Mouse (Mus musculus): ENCODE data around the gene Akr1c6. TPM values are rescaled to one million over a fixed set of nuclear protein-coding genes. Genes with fewer than 3 reads are reported as not detected.
"Not testable (repeated sequence)": the region's sequence is repeated elsewhere in the genome, so short reads cannot be mapped to it uniquely, and the experiment has no call there.

Akr1c6 gene
- not detected in 2 replicates for polyA plus RNA-seq (2015; fragmentation: Nextera tagmentation; extraction: Ambion mirVana)

DNA sequence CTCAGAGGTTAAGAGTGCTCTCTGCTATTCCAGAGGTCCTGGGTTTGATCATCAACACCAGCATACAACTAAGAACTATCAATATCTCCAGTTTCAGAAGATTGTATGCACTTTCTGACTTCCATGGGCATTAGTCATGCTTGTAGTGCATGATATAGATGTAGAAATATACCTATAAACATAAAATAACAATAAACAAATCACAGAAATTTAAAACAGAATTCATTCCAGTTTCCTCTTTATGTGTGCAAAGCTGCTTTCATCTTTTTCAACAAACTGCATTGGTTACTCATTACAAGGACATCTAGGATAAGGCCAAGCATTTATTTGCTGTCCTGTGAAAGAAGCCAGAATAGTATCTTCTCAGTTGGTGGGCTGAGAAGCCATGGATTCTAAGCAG, at the start of gene Akr1c6:
Akr1c6 (plus strand) TSS at position 301 of the 400 bp plus-strand sequence.
- H3K27ac ChIP-seq: no peak within 1 kb of the TSS
- H3K4me1 ChIP-seq: no peaks in the 10 kb centered on the region
- no peak for ATAC-seq (ENCODE audit: low FRiP score, low read depth)
- no peaks in the 10 kb centered on the region for H3K36me3 ChIP-seq
- no peak within 1 kb of the TSS for H3K4me3 ChIP-seq
- no peak within 1 kb of the TSS for H3K9ac ChIP-seq
- H3K9me3 ChIP-seq: no peaks in the 10 kb centered on the region
- no peak within 1 kb of the TSS for H3K4me2 ChIP-seq (replicated peaks)
- H3K27me3 ChIP-seq: no peaks in the 10 kb centered on the region

DNA sequence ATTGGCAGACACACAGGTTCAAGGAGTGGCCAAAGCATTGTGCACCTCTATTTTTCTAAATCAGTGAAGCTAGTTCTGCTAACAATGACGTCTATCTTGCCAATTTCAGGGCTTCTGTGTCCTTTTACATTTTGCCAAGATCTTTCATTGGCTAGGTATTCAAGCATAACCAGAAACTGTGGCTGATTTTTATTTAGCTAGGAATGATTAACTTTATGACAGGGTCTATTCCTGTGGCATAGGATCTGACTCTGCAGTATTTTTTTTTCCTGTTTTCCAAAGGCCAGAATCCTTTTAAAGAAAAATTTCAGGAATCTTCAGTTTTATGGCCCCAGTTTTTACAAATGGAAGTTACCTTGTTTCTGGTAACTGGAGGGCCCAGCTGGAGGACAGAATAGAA, 49.2 kb upstream of the Akr1c6 start:
- ATAC-seq (ENCODE audit: low FRiP score, low read depth): no peak
- no peak overlapping the region for H3K9ac ChIP-seq
- H3K27ac ChIP-seq: no peak overlapping the region
- H3K4me1 ChIP-seq: no peaks in the 10 kb centered on the region
- no peak overlapping the region for H3K4me3 ChIP-seq
- WGBS: 74% methylated on average over 1 of the region's 1 CpGs
- no peak overlapping the region for H3K4me2 ChIP-seq (replicated peaks)
- H3K27me3 ChIP-seq: no peaks in the 10 kb centered on the region
- H3K9me3 ChIP-seq: no peaks in the 10 kb centered on the region
- no peaks in the 10 kb centered on the region for H3K36me3 ChIP-seq

- H3K27ac ChIP-seq: no peak overlapping the region
- no peak overlapping the region for H3K4me3 ChIP-seq
- no peak for ATAC-seq (ENCODE audit: low FRiP score, low read depth)
- no peak overlapping the region for H3K9ac ChIP-seq
- no peak overlapping the region for H3K4me2 ChIP-seq (replicated peaks)
- H3K36me3 ChIP-seq: no peaks in the 10 kb centered on the region
- H3K4me1 ChIP-seq: no peaks in the 10 kb centered on the region
- H3K9me3 ChIP-seq: no peaks in the 10 kb centered on the region
- H3K27me3 ChIP-seq: no peaks in the 10 kb centered on the region
These were observed 48.6 kb upstream of the Akr1c6 start for GRCm38 (mm10) chr13:4385541-4385940.

DNA sequence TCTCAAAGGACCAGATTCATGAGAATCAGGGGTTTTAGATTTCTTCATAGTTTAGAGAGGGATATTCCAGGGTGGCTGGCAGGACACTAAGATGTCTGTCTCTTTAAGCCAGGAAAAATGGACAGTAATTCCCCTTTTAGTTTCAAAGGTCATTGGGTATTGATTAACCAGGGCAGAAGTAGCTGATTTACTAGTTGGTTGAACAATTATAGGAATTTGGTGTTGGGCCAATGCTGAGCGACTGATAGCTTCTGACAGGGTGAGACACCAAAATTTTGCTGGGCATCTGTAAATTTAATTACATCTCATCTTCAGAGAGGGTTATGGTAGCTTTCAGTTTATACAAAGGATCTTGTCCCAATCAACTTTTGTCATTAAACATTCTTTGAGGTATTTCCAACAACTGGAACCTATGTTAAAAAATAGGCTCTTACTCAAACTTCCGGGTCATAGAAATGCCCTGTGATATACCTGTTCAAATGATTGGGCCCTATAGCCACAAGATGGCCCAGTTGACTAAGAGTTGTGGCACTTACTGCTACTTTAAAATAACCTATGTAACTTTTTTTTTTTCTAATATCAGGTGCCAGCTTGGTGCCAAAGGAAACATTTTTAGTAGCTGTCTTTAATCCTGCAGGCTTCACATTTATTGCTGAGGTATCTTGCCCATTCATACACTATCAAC, 45.2 kb upstream of the Akr1c6 start:
- H3K27me3 ChIP-seq: no peaks in the 10 kb centered on the region
- 86% methylated on average over 2 of the region's 2 CpGs for WGBS
- H3K4me2 ChIP-seq (replicated peaks): no peak overlapping the region
- H3K4me1 ChIP-seq: no peaks in the 10 kb centered on the region
- H3K9me3 ChIP-seq: no peaks in the 10 kb centered on the region
- H3K36me3 ChIP-seq: no peaks in the 10 kb centered on the region
- H3K9ac ChIP-seq: no peak overlapping the region
- no peak overlapping the region for H3K27ac ChIP-seq
- ATAC-seq (ENCODE audit: low FRiP score, low read depth): no peak
- no peak overlapping the region for H3K4me3 ChIP-seq

DNA sequence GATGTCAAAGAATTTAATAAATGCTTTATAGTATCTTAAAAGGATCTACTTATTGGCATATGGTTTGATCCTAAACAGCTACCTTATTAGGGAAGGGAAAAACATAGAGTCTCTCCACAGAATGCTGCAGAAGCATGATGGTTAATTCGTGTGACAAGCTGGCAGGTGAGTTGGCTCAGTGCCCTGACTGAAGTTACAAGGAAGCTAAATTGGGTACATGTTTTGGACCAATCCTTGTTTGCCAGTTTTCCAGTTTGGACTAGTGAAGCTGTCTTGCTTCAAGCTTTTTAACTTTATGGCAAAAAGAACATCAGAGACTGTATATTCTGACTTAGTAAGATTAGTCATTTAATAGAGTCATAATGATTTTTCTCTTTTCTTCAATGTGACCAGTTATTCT, 33.7 kb upstream of the Akr1c6 start:
- not testable (repeated sequence) for H3K4me1 ChIP-seq; ATAC-seq (ENCODE audit: low FRiP score, low read depth); H3K36me3 ChIP-seq; H3K9me3 ChIP-seq; H3K4me2 ChIP-seq (replicated peaks); H3K27me3 ChIP-seq; H3K4me3 ChIP-seq; H3K27ac ChIP-seq; H3K9ac ChIP-seq
- WGBS: 69% methylated on average over 1 of the region's 1 CpGs

GRCm38 (mm10) chr13:4400831-4401230, 33.3 kb upstream of the Akr1c6 start:
- no peak overlapping the region for H3K9ac ChIP-seq
- H3K4me3 ChIP-seq: no peak overlapping the region
- WGBS: 89% methylated on average over 2 of the region's 2 CpGs
- no peaks in the 10 kb centered on the region for H3K36me3 ChIP-seq
- H3K4me2 ChIP-seq (replicated peaks): no peak overlapping the region
- H3K27me3 ChIP-seq: no peaks in the 10 kb centered on the region
- no peak overlapping the region for H3K27ac ChIP-seq
- H3K4me1 ChIP-seq: no peaks in the 10 kb centered on the region
- ATAC-seq (ENCODE audit: low FRiP score, low read depth): no peak
- 0 out of 2 replicates have a peak, but pooled peaks cover 5% of the 10 kb centered on the region for H3K9me3 ChIP-seq

DNA sequence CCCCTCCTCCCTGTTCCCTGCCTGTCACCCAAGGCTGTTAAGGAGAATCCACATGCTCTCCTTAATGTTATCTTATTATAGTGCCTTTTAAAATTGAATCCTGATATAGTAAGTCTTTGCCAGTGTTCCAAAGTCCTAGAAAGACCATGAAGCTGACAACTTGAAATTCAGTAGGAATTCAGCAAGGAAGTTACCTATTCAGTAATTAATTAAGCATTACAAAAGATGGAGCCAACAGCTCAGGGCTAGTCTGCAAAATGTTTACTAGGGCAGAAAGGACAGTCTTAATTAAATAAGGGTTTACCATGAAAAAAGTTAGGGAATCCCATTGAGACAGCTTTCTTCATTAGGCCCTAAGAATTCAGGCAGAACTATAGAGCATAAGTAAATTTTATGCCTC, 31.9 kb upstream of the Akr1c6 start:
- no peak for ATAC-seq (ENCODE audit: low FRiP score, low read depth)
- Histone ChIP-seq H3K9me3 (0 out of 2 replicates have a peak, but pooled peaks cover 5% of the 10 kb centered on the region), H3K4me1 (no peaks in the 10 kb centered on the region)

GRCm38 (mm10) chr13:4404726-4405125, 29.4 kb upstream of the Akr1c6 start:
- ATAC-seq (ENCODE audit: low FRiP score, low read depth): no peak

More for the DNA sequence above, 31.9 kb upstream of the Akr1c6 start:
- no peak overlapping the region for H3K4me3 ChIP-seq
- H3K4me2 ChIP-seq (replicated peaks): no peak overlapping the region
- H3K9ac ChIP-seq: no peak overlapping the region
- H3K27me3 ChIP-seq: no peaks in the 10 kb centered on the region
- H3K27ac ChIP-seq: no peak overlapping the region
- H3K36me3 ChIP-seq: no peaks in the 10 kb centered on the region

DNA sequence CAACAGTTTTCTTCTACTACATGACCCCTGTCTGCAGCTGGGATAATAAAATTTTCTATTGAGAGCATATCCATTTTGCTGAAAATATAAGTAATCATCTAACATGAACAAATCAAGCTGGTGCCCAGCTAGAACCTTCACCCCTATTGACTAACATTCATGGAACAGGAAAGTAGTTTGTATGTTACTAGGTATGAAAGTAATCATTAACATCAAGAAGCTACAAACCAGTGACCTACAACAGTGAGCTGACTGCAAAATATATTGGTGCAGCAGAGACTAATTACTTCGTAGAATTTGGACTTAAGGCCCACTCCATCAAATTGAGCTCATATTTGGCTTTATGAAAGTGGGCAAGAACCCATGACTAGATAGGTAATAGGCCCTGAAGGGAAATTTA, 27.3 kb upstream of the Akr1c6 start:
- no peaks in the 10 kb centered on the region for H3K4me1 ChIP-seq
- 0 out of 2 replicates have a peak, but pooled peaks cover 3% of the 10 kb centered on the region for H3K9me3 ChIP-seq
- no peaks in the 10 kb centered on the region for H3K36me3 ChIP-seq
- no peak overlapping the region for H3K27ac ChIP-seq
- 73% methylated on average over 1 of the region's 1 CpGs for WGBS
- no peak overlapping the region for H3K9ac ChIP-seq
- no peak overlapping the region for H3K4me3 ChIP-seq
- no peak for ATAC-seq (ENCODE audit: low FRiP score, low read depth)
- H3K4me2 ChIP-seq (replicated peaks): no peak overlapping the region
- H3K27me3 ChIP-seq: no peaks in the 10 kb centered on the region

More at GRCm38 (mm10) chr13:4404726-4405125, 29.4 kb upstream of the Akr1c6 start:
- 0 out of 2 replicates have a peak, but pooled peaks cover 5% of the 10 kb centered on the region for H3K9me3 ChIP-seq
- H3K4me2 ChIP-seq (replicated peaks): no peak overlapping the region
- no peak overlapping the region for H3K27ac ChIP-seq
- H3K4me1 ChIP-seq: no peaks in the 10 kb centered on the region
- no peak overlapping the region for H3K9ac ChIP-seq
- H3K36me3 ChIP-seq: no peaks in the 10 kb centered on the region
- H3K4me3 ChIP-seq: no peak overlapping the region
- H3K27me3 ChIP-seq: no peaks in the 10 kb centered on the region

- WGBS: 87% methylated on average over 2 of the region's 2 CpGs
- H3K27me3 ChIP-seq: no peaks in the 10 kb centered on the region
- H3K27ac ChIP-seq: no peak overlapping the region
- no peak overlapping the region for H3K4me3 ChIP-seq
- no peak for ATAC-seq (ENCODE audit: low FRiP score, low read depth)
- H3K9ac ChIP-seq: no peak overlapping the region
- no peaks in the 10 kb centered on the region for H3K4me1 ChIP-seq
- no peak overlapping the region for H3K4me2 ChIP-seq (replicated peaks)
- no peaks in the 10 kb centered on the region for H3K9me3 ChIP-seq
- no peaks in the 10 kb centered on the region for H3K36me3 ChIP-seq
These were observed 5.5 kb upstream of the Akr1c6 start for GRCm38 (mm10) chr13:4428558-4428957.

- Histone ChIP-seq H3K27me3 (no peaks in the 10 kb centered on the region), H3K9ac (no peak overlapping the region), H3K36me3 (no peaks in the 10 kb centered on the region), H3K4me1 (no peaks in the 10 kb centered on the region), H3K9me3 (no peaks in the 10 kb centered on the region), H3K4me3 (no peak overlapping the region), H3K4me2 (replicated peaks) (no peak overlapping the region), H3K27ac (no peak overlapping the region)
- no peak for ATAC-seq (ENCODE audit: low FRiP score, low read depth)
- 77% methylated on average over 2 of the region's 2 CpGs for WGBS
These were observed 5.1 kb upstream of the Akr1c6 start for GRCm38 (mm10) chr13:4429034-4429433.

GRCm38 (mm10) chr13:4431129-4431528, 3.0 kb upstream of the Akr1c6 start:
- Histone ChIP-seq H3K4me3 (no peak overlapping the region), H3K27me3 (no peaks in the 10 kb centered on the region), H3K9me3 (no peaks in the 10 kb centered on the region), H3K4me1 (no peaks in the 10 kb centered on the region), H3K27ac (no peak overlapping the region), H3K4me2 (replicated peaks) (no peak overlapping the region), H3K36me3 (no peaks in the 10 kb centered on the region), H3K9ac (no peak overlapping the region)
- ATAC-seq (ENCODE audit: low FRiP score, low read depth): no peak
- WGBS: 85% methylated on average over 1 of the region's 1 CpGs

DNA sequence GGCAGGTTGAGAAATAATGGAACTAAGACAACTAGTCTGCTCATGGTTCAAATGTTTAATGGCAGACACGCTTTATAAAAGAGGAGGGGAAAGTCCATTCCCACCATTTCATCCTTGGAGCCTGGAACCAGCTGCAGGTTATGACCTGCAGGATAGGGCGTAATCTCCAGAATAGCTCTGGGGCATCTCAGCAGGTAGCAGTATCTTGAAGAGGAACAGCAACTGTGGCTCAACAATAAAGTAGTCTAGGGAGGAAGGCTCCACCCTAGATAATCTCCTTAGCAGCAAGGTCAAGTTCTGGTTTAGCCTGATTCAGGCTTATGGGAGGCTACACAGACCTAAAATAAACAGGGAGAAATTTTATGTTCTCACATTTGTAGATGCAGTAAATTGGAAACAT, 31.5 kb downstream of the Akr1c6 start:
- no peak for ATAC-seq (ENCODE audit: low FRiP score, low read depth)

More for the DNA sequence above, 31.5 kb downstream of the Akr1c6 start:
- Histone ChIP-seq H3K36me3 (no peaks in the 10 kb centered on the region), H3K27me3 (no peaks in the 10 kb centered on the region), H3K4me3 (no peak overlapping the region), H3K9ac (no peak overlapping the region), H3K4me1 (no peaks in the 10 kb centered on the region), H3K4me2 (replicated peaks) (no peak overlapping the region), H3K9me3 (no peaks in the 10 kb centered on the region), H3K27ac (no peak overlapping the region)
- 95% methylated on average over 2 of the region's 2 CpGs for WGBS

All from limb, embryonic 13.5 days (tissue).